Mouse (Mus musculus) limb, embryonic 10.5 days (tissue): ENCODE measurements around the gene Abcb4. TPM values are rescaled to one million over a fixed set of nuclear protein-coding genes. Genes with fewer than 3 reads are reported as not detected.
"Not testable (repeated sequence)": the region's sequence is repeated elsewhere in the genome, so short reads cannot be mapped to it uniquely, and the experiment has no call there.

ENCODE experiments used
- DNase-seq: peaks from one replicate; pipeline ENCODE4 v3.0.0-alpha.2; 2017; ENCODE audit warnings: low spot score
- H3K27ac ChIP-seq: fragments of 300-500 bp; sonication (generic); 2 replicates; pipeline ENCODE4 v1.5.1; 2016; ENCODE audit warnings: mild to moderate bottlenecking
- H3K27me3 ChIP-seq: fragments of 300-500 bp; sonication (generic); 2 replicates; pipeline ENCODE4 v1.6.1; 2016; ENCODE audit warnings: low read depth, mild to moderate bottlenecking; ENCODE audit not compliant: poor library complexity, severe bottlenecking
- H3K36me3 ChIP-seq: fragments of 300-500 bp; sonication (generic); 2 replicates; pipeline ENCODE4 v1.6.1; 2016; ENCODE audit warnings: mild to moderate bottlenecking, moderate library complexity
- H3K4me1 ChIP-seq: fragments of 300-500 bp; sonication (generic); 2 replicates; pipeline ENCODE4 v1.6.1; 2016
- H3K4me3 ChIP-seq: fragments of 300-500 bp; sonication (generic); 2 replicates; pipeline ENCODE4 v1.5.1; 2016; ENCODE audit warnings: mild to moderate bottlenecking, moderate library complexity
- H3K9me3 ChIP-seq: fragments of 300-500 bp; sonication (generic); replicated peaks from 2 replicates; pipeline ENCODE4 v1.6.1; 2016; ENCODE audit warnings: mild to moderate bottlenecking
- WGBS: fragments of 180-500 bp; shearing (Covaris S2); methylation state at CpG from one replicate; pipeline ENCODE4 v1.1.7; 2016; 5-methylcytosine and 5-hydroxymethylcytosine counted together
- polyA plus RNA-seq: library from polyadenylated mRNA; unstranded; fragments of >200 nt; fragmentation: Nextera tagmentation; extraction: Ambion mirVana; gene quantifications from 2 replicates; pipeline ENCODE4 v1.2.1, GENCODE M21; 2016

Abcb4 gene
- polyA plus RNA-seq, 1 experiment from 2014 or later, result 0.19 TPM

GRCm38 (mm10) chr5:8941266-8941665, 47.7 kb downstream of the Abcb4 start:
- H3K27ac ChIP-seq, H3K4me1 ChIP-seq, H3K27me3 ChIP-seq, H3K9me3 ChIP-seq, DNase-seq, H3K4me3 ChIP-seq, H3K36me3 ChIP-seq: not testable (repeated sequence)
- WGBS, result no CpG with 5 or more reads among the region's 1 CpGs

DNA sequence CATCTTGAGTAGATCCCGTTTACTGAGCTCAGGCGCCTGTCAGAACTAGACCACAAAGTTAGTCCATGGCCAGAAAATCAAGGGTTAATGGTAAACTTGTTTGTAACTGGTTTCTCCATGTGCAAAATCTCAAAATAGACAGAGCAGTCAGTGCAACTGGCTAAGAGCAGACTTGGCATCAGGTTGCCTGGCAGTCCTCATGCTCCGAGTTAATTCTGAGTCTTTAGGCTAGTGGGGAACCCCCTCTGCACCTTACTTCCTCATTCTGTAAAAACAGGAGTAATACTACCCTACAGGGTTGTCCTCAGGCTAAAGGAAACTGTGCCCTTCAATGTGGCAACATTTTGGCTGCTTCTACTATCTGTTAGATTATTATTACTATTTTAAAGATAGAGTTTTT, 50.3 kb downstream of the Abcb4 start:
- no peaks in the 10 kb centered on the region for H3K36me3 ChIP-seq
- no peak for DNase-seq
- H3K27me3 ChIP-seq, result no peaks in the 10 kb centered on the region
- H3K27ac ChIP-seq, result no peak overlapping the region
- H3K4me3 ChIP-seq, result no peak overlapping the region
- no peaks in the 10 kb centered on the region for H3K4me1 ChIP-seq
- 79% methylated on average over 3 of the region's 3 CpGs for WGBS
- no peaks in the 10 kb centered on the region for H3K9me3 ChIP-seq

- DNase-seq, result no peak
- H3K27me3 ChIP-seq, result no peaks in the 10 kb centered on the region
- no peaks in the 10 kb centered on the region for H3K9me3 ChIP-seq
- no peak overlapping the region for H3K4me3 ChIP-seq
- WGBS, result 84% methylated on average over 4 of the region's 4 CpGs
- H3K4me1 ChIP-seq, result no peaks in the 10 kb centered on the region
- H3K36me3 ChIP-seq, result no peaks in the 10 kb centered on the region
- H3K27ac ChIP-seq, result no peak overlapping the region
These were observed 54.0 kb downstream of the Abcb4 start for GRCm38 (mm10) chr5:8947423-8948110.

DNA sequence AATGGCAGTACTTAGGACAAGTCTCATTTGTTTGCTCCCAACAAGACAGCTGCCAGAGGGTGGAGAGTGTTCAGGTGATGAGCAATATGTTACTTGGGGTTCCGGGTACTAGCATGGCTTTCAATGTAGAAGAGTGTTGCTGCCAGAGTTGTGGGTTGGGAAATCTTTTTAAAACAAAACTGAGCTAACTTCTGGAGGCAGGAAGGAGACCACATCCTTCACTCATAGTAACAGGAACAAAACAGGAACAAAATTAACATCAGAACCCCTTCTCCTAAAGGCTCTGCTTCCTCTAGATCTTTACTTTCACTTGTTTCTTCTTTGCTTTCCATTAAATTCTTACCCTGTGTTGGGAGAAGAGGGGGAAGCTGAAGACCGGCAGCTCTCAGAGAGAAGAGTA, 60.1 kb downstream of the Abcb4 start:
- DNase-seq, result no peak
- H3K4me1 ChIP-seq, result no peaks in the 10 kb centered on the region
- H3K4me3 ChIP-seq, result no peak overlapping the region
- no peaks in the 10 kb centered on the region for H3K27me3 ChIP-seq
- H3K9me3 ChIP-seq, result no peaks in the 10 kb centered on the region
- H3K36me3 ChIP-seq, result no peaks in the 10 kb centered on the region
- H3K27ac ChIP-seq, result no peak overlapping the region
- WGBS, result 89% methylated on average over 2 of the region's 2 CpGs

DNA sequence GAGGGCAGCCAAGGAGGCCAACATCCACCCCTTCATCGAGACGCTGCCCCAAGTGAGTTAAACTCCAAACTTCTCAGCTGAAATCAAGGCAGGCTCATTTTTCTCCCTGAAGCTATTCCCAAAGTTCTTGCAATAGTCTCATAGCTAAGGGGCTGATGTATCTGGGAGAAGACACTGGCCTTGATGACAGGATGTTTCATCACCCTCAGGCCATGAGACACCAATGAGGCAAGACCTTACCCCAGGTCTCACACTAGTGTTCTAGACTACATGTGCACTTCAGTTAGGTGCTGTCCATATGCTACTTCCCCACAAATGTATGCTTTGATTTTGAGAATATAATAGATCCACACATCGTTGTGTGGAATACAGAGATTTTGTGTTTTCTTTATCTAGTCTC, 62.0 kb downstream of the Abcb4 start:
- H3K27ac ChIP-seq, result no peak overlapping the region
- no peaks in the 10 kb centered on the region for H3K27me3 ChIP-seq
- DNase-seq, result no peak
- H3K9me3 ChIP-seq, result no peaks in the 10 kb centered on the region
- no peaks in the 10 kb centered on the region for H3K4me1 ChIP-seq
- no peak overlapping the region for H3K4me3 ChIP-seq
- 92% methylated on average over 3 of the region's 3 CpGs for WGBS
- no peaks in the 10 kb centered on the region for H3K36me3 ChIP-seq

- no peaks in the 10 kb centered on the region for H3K27me3 ChIP-seq
- H3K4me3 ChIP-seq, result no peak overlapping the region
- H3K9me3 ChIP-seq, result no peaks in the 10 kb centered on the region
- WGBS, result 84% methylated on average over 4 of the region's 4 CpGs
- H3K36me3 ChIP-seq, result peaks cover 21% of the 10 kb centered on the region
- H3K27ac ChIP-seq, result no peak overlapping the region
- no peaks in the 10 kb centered on the region for H3K4me1 ChIP-seq
- DNase-seq, result no peak
These were observed 67.0 kb downstream of the Abcb4 start for GRCm38 (mm10) chr5:8960534-8960933.

DNA sequence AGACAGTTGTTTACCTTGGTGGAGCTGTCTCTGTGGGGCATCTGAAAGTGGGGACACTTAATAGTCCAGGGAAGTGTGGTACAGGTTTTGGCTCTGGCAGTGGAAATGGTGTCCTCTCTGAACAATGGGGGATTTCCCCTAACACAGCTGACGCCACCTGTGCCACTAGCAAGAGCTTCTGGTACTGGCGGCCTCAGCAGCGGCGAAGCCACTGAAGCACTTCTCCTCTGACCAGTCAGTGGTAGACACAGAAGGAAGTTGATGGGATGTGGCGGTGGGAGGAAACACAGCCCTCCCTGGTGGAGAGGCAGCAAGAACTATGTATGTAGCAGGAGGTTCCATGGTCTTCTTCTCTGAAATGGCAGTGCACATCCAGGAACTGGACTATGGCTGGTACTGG, 71.0 kb downstream of the Abcb4 start:
- Histone ChIP-seq H3K27ac (no peak overlapping the region), H3K4me3 (no peak overlapping the region), H3K36me3 (peaks cover 59% of the 10 kb centered on the region), H3K27me3 (no peaks in the 10 kb centered on the region), H3K9me3 (no peaks in the 10 kb centered on the region), H3K4me1 (no peaks in the 10 kb centered on the region)
- no peak for DNase-seq
- WGBS, result over 99% methylated on average over 5 of the region's 5 CpGs

DNA sequence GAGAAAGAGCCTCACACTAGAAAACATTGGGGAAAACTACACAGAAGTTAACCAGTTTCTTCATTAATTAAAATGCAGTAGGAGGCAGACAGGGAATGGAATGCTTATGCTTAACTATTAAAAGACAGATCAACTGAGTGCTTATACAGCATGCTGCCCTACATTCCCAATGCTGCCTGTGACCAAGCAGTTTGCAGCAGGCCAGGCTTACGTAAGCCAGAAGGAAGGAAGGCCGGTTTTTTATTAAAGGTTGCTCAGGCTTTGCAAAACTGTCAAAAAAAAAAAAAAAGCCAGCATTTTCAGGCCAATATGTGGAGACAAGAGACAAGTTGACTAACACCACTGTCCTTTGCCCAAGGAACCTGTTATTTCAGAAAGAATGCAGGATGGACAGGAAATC, 77.2 kb downstream of the Abcb4 start:
- H3K36me3 ChIP-seq, result peaks cover 89% of the 10 kb centered on the region
- 92% methylated on average over 2 of the region's 2 CpGs for WGBS

GRCm38 (mm10) chr5:8972355-8972754, 78.8 kb downstream of the Abcb4 start:
- Histone ChIP-seq H3K4me1 (no peaks in the 10 kb centered on the region), H3K27me3 (no peaks in the 10 kb centered on the region), H3K9me3 (no peaks in the 10 kb centered on the region), H3K36me3 (peaks cover 75% of the 10 kb centered on the region), H3K27ac (no peak overlapping the region), H3K4me3 (no peak overlapping the region)
- no peak for DNase-seq
- WGBS, result 97% methylated on average over 7 of the region's 7 CpGs

More for the DNA sequence above, 77.2 kb downstream of the Abcb4 start:
- no peaks in the 10 kb centered on the region for H3K9me3 ChIP-seq
- no peak overlapping the region for H3K4me3 ChIP-seq
- no peak for DNase-seq
- H3K4me1 ChIP-seq, result no peaks in the 10 kb centered on the region
- no peaks in the 10 kb centered on the region for H3K27me3 ChIP-seq
- H3K27ac ChIP-seq, result no peak overlapping the region

GRCm38 (mm10) chr5:8974721-8975120, 81.2 kb downstream of the Abcb4 start:
- no peak overlapping the region for H3K27ac ChIP-seq
- no peaks in the 10 kb centered on the region for H3K4me1 ChIP-seq
- no peaks in the 10 kb centered on the region for H3K27me3 ChIP-seq
- peaks cover 60% of the 10 kb centered on the region for H3K36me3 ChIP-seq
- H3K9me3 ChIP-seq, result no peaks in the 10 kb centered on the region
- DNase-seq, result no peak
- no peak overlapping the region for H3K4me3 ChIP-seq

- no peaks in the 10 kb centered on the region for H3K27me3 ChIP-seq
- 92% methylated on average over 3 of the region's 3 CpGs for WGBS
- no peak for DNase-seq
- no peak overlapping the region for H3K4me3 ChIP-seq
- no peak overlapping the region for H3K27ac ChIP-seq
- H3K4me1 ChIP-seq, result no peaks in the 10 kb centered on the region
- H3K9me3 ChIP-seq, result no peaks in the 10 kb centered on the region
- H3K36me3 ChIP-seq, result peaks cover 66% of the 10 kb centered on the region
These were observed 92.0 kb downstream of the Abcb4 start for GRCm38 (mm10) chr5:8985470-8985869.

GRCm38 (mm10) chr5:8987925-8988324, 94.4 kb downstream of the Abcb4 start:
- no peaks in the 10 kb centered on the region for H3K4me1 ChIP-seq
- no peak overlapping the region for H3K27ac ChIP-seq
- H3K27me3 ChIP-seq, result no peaks in the 10 kb centered on the region
- H3K9me3 ChIP-seq, result no peaks in the 10 kb centered on the region
- no peak overlapping the region for H3K4me3 ChIP-seq
- 93% methylated on average over 5 of the region's 5 CpGs for WGBS
- no peak for DNase-seq
- H3K36me3 ChIP-seq, result peaks cover 74% of the 10 kb centered on the region

- Histone ChIP-seq H3K9me3 (no peaks in the 10 kb centered on the region), H3K27ac (no peak overlapping the region), H3K27me3 (no peaks in the 10 kb centered on the region), H3K4me1 (no peaks in the 10 kb centered on the region), H3K4me3 (no peak overlapping the region), H3K36me3 (peaks cover 70% of the 10 kb centered on the region)
- no peak for DNase-seq
- 92% methylated on average over 13 of the region's 13 CpGs for WGBS
These were observed 97.0 kb downstream of the Abcb4 start for GRCm38 (mm10) chr5:8990526-8990925.

GRCm38 (mm10) chr5:8991626-8992025, 98.1 kb downstream of the Abcb4 start:
- Histone ChIP-seq H3K4me1 (peaks cover 6% of the 10 kb centered on the region), H3K27ac (no peak overlapping the region), H3K4me3 (no peak overlapping the region), H3K9me3 (no peaks in the 10 kb centered on the region), H3K36me3 (peaks cover 62% of the 10 kb centered on the region), H3K27me3 (no peaks in the 10 kb centered on the region)
- 86% methylated on average over 16 of the region's 16 CpGs for WGBS
- DNase-seq, result no peak
